Mouse (Mus musculus): ENCODE measurements around the gene Naaladl1. TPM values are rescaled to one million over a fixed set of nuclear protein-coding genes. Genes with fewer than 3 reads are reported as not detected.
A peak's percentile ranks its signal among the peaks of the same experiment; 100 is the strongest.

Gene Naaladl1
- under 1 TPM; 0.14 to 0.44 (median 0.17) TPM for total RNA-seq (2022)

GRCm38 (mm10) chr19:6105586-6105985 is at the start of gene Naaladl1:
Gene Naaladl1, plus strand, starts transcription at chr19:6105782.
- no peak for DNase-seq (ENCODE audit: low spot score in 2 of 2)

GRCm38 (mm10) chr19:6056696-6057095 is 48.9 kb upstream of the Naaladl1 start:
- DNase-seq (ENCODE audit: low spot score in 2 of 2), result no peak

GRCm38 (mm10) chr19:6057313-6058096 is 48.1 kb upstream of the Naaladl1 start, which contains the start of the genes Mrpl49 and Fau:
Gene Mrpl49, minus strand, starts transcription at chr19:6057785.
Gene Fau, plus strand, starts transcription at chr19:6057844.
- peak; percentile 97 to 99 for DNase-seq (ENCODE audit: low spot score in 2 of 2)

GRCm38 (mm10) chr19:6058513-6058912 is 47.1 kb upstream of the Naaladl1 start:
- no peak for DNase-seq (ENCODE audit: low spot score in 2 of 2)

GRCm38 (mm10) chr19:6058966-6059365 is 46.6 kb upstream of the Naaladl1 start:
- no peak for DNase-seq (ENCODE audit: low spot score in 2 of 2)

- DNase-seq (ENCODE audit: low spot score in 2 of 2), result peak; percentile 83 to 92
These were observed 44.5 kb upstream of the Naaladl1 start, which contains the start of gene Znhit2 for GRCm38 (mm10) chr19:6061021-6061533. Gene Znhit2, plus strand, starts transcription at chr19:6061192.

- DNase-seq (ENCODE audit: low spot score in 2 of 2), result no peak
These were observed 43.8 kb upstream of the Naaladl1 start for GRCm38 (mm10) chr19:6061641-6062302.

- no peak for DNase-seq (ENCODE audit: low spot score in 2 of 2)
These were observed 43.2 kb upstream of the Naaladl1 start for GRCm38 (mm10) chr19:6062418-6062817.

GRCm38 (mm10) chr19:6063081-6063480 is 42.5 kb upstream of the Naaladl1 start:
- DNase-seq (ENCODE audit: low spot score in 2 of 2), result no peak

- no peak for DNase-seq (ENCODE audit: low spot score in 2 of 2)
These were observed 39.0 kb upstream of the Naaladl1 start for GRCm38 (mm10) chr19:6066571-6066970.

GRCm38 (mm10) chr19:6067011-6067723 is 38.4 kb upstream of the Naaladl1 start:
- DNase-seq (ENCODE audit: low spot score in 2 of 2), result peak; percentile 60 to 80

GRCm38 (mm10) chr19:6067724-6068415 is 37.7 kb upstream of the Naaladl1 start, which contains the start of gene Tm7sf2:
Gene Tm7sf2, minus strand, starts transcription at chr19:6068373.
- peak; percentile 65 to 81 for DNase-seq (ENCODE audit: low spot score in 2 of 2)

GRCm38 (mm10) chr19:6068951-6069350 is 36.6 kb upstream of the Naaladl1 start:
- DNase-seq (ENCODE audit: low spot score in 2 of 2), result no peak

GRCm38 (mm10) chr19:6069851-6070250 is 35.7 kb upstream of the Naaladl1 start:
- no peak for DNase-seq (ENCODE audit: low spot score in 2 of 2)

- no peak for DNase-seq (ENCODE audit: low spot score in 2 of 2)
These were observed 34.9 kb upstream of the Naaladl1 start for GRCm38 (mm10) chr19:6070571-6071250.

- no peak for DNase-seq (ENCODE audit: low spot score in 2 of 2)
These were observed 34.3 kb upstream of the Naaladl1 start for GRCm38 (mm10) chr19:6071261-6071660.

- no peak for DNase-seq (ENCODE audit: low spot score in 2 of 2)
These were observed 31.7 kb upstream of the Naaladl1 start for GRCm38 (mm10) chr19:6073889-6074288.

- peak; percentile 79 to 82 for DNase-seq (ENCODE audit: low spot score in 2 of 2)
These were observed 28.8 kb upstream of the Naaladl1 start, which contains the start of gene Vps51 for GRCm38 (mm10) chr19:6076564-6077393. Gene Vps51, minus strand, starts transcription at chr19:6077231.

- DNase-seq (ENCODE audit: low spot score in 2 of 2), result no peak
These were observed 25.6 kb upstream of the Naaladl1 start, which contains the start of gene Tmem262 for GRCm38 (mm10) chr19:6079983-6080480. Gene Tmem262, plus strand, starts transcription at chr19:6080033.

Data from left cerebral cortex, adult 8-10 months (tissue).